Mouse (Mus musculus): Measurements from ENCODE around the gene Chmp6.

GRCm38 (mm10) chr11:119907006-119907650 lies 6.1 kb upstream of the Chmp6 start:
- no peak for TF ChIP-seq CTCF (IDR thresholded peaks at IDR 0.05)
- TF ChIP-seq POLR2A (IDR thresholded peaks at IDR 0.05; ENCODE audit: insufficient read depth, low read depth, low read length) = no peak
- TF ChIP-seq EP300 (IDR thresholded peaks at IDR 0.05; ENCODE audit: insufficient read depth, low read depth, low read length) = no peak
